Mouse (Mus musculus) effector memory CD4-positive, alpha-beta T cell, adult 7 months (primary cell): ENCODE measurements around the gene Esf1. TPM values are rescaled to one million over a fixed set of nuclear protein-coding genes. Genes with fewer than 3 reads are reported as not detected.

Source experiments
- polyA plus RNA-seq: library from polyadenylated mRNA; unstranded; fragments of 100-300 nt; shearing (Covaris generic); gene quantifications from one replicate; pipeline ENCODE4 v1.2.1, GENCODE M21; 2017

Esf1 gene
- polyA plus RNA-seq, result 14.1 TPM

DNA sequence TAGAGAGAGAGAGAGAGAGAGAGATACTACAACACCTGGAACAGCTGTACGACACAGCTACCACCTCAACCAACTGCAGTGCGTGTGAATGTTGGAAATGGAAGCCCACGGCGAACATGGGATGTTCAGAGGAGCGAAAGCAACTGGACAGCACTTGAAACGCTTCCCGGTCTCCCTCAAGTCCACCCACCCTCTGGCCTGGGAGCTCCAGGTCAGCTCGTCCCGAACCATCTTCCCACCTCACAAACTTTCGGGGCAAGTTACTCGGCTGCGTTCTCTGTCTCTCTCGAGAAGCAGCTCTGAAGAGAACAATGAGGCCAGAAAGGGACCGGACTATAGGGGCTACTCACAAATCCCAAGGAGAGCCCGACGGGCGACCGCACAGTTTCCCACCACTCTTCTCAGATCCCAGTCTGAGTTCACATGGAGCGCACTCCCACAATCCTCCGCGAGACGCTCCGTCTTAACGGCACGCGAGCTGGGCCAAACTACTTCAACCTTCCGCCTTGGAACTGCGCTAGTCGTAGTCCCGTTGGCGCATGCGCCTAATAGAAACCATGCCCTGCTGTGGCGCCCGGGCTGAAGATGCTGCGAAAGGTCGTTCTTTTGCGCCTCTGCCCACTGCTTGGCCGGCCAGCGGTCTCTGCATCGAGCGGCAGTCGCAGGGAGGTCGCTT, at the start of gene Esf1, which contains the start of gene Ndufaf5:
Gene Esf1 (minus strand): TSS at position 438 of the 676 bp plus-strand sequence.
Gene Ndufaf5 (plus strand): TSS at position 523 of the 676 bp plus-strand sequence.

DNA sequence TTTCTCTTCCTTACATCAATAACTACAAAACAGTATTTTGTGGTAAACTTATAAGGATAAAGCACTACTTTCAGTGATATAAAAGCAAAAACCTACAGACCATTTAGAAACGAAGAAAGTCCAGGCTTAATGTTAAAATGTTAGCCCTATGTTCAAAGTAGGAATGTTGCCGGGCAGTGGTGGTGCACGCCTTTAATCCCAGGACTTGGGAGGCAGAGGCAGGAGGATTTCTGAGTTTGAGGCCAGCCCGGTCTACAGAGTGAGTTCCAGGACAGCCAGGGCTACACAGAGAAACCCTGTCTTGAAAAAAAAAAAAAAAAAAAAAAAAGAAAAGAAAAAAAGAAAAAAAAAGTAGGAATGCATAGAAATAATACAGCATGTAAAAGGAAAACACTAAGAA, 18.6 kb downstream of the Esf1 start, which contains the start of gene Gm17374:
Gene Gm17374 (plus strand): TSS at position 301 of the 400 bp plus-strand sequence.

Other genes with a start within 250 kb of the Esf1 start
- 45.1 TPM for gene Tasp1, start 103.8 kb downstream of the Esf1 start, polyA plus RNA-seq
- gene Gm17374, start 18.5 kb downstream of the Esf1 start, polyA plus RNA-seq, result not detected
- gene Ndufaf5, start 85 bp upstream of the Esf1 start, polyA plus RNA-seq, result 21.8 TPM
- gene Sel1l2, start 219.1 kb upstream of the Esf1 start, polyA plus RNA-seq, result not detected
- gene Macrod2, start 224.7 kb upstream of the Esf1 start, polyA plus RNA-seq, result 0.40 TPM